Mouse (Mus musculus) c-Kit-positive CD71-negative TER-119-negative erythroid progenitor cells, embryonic 14.5 days (primary cell): Measurements from ENCODE around the gene Rhcg.
A peak's percentile ranks its signal among the peaks of the same experiment; 100 is the strongest.

Source experiments
- DNase-seq: peaks from one replicate; pipeline ENCODE4 v3.0.0-alpha.2; 2013; ENCODE audit warnings: low read depth

Gene Rhcg

DNA sequence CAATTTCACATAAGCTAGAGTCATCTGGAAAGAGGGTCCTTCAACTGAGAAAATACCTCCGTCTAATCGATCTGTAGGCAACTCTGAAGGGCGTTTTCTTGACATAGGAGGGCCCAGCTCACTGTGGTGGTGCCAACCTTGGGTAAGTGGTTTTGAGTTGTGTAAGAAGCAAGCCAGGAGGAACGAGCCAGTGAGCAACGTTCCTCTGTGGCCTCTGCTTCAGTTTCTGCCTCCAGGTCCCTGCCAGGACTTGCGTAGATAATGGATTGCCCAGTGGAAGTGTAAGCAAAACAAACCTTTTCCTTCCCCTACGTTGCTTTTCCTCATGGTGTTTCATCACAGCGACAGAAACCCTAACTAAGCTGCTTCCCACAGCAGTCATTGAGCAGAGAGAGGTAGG, 15.5 kb downstream of the Rhcg start:
- no peak for DNase-seq

DNA sequence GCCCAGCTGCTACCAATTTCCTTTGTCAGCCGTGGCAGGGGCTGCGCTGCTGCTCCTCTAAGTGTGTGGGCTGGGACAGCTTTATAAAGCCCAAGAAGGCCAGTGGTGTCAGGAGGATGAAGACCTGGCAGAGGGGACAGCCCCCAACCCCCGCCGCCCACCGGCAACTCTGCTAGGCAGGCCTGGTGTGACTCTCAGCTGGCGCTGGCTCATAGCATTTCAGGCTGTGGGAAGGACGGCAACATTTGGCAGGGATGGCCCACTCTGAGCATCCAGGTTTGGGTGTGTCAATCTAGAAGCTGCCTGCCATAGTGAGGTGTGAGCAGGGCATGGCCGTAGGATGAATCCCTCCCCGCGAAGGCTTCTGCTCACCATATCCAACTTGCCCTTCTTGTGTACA, 17.3 kb downstream of the Rhcg start:
- no peak for DNase-seq

DNA sequence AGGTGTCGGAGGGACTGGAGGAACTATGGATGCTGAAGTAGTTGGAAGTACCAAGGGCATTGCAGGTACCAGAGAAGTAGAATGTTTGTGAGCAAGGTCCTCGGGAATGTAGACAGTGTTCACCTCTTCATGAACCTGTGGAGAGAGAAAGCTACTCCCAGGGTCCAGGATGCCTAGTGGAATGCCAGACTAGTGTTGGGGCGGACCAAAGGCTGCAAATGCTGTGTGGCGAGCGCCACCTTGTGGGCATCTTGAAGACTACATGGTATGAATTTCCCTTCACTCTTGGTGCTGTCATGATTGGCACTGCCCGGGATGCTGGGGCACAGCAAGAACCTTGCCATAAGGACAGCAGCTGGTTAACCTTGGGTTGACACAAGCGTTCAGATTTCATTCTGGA, 22.6 kb downstream of the Rhcg start:
- peak; percentile 68 for DNase-seq

DNA sequence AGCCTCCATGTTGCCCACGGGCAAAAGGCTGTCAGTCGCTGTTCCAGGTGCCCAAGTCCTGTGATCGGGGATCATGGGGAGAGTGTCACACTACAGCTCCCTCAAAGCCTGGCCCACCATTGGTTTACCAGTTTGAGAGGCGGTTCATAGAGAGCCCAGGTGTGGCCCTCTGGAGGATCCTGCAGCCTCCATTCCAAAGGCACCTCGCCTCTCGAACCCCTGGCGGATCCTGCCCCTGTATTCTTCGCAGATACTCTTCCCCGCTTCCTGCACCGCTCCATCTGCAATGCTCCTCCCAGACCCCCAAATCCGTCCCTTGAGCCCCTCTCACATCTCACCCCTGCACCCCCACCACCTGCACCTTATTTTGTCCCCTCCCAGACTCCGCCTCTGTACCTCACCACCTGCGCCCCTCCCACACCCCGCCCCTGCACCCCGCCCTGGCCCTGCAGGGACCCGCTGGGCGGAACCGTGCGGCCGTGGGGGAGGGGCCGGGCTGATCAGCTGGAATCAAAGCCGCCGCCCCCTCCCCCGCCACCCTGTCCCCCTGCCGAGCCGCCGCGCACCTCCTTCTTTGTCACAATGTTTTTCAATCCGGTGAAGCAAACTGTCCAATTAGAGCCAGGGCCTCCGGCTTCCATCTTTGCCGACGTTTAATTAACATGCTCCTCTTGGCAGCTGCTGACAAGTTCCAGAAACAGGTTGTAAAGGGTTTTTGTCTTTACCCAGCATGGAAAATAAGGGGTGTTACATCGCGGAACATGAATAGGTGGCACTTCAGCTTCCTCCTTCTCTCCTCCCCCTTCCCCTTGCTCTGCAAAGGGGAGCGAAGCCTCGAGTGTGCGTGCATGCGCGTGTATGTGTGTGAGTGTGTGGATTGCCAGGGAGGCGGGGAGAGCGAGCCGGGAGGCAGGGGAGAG, 25.4 kb downstream of the Rhcg start:
- no peak for DNase-seq

DNA sequence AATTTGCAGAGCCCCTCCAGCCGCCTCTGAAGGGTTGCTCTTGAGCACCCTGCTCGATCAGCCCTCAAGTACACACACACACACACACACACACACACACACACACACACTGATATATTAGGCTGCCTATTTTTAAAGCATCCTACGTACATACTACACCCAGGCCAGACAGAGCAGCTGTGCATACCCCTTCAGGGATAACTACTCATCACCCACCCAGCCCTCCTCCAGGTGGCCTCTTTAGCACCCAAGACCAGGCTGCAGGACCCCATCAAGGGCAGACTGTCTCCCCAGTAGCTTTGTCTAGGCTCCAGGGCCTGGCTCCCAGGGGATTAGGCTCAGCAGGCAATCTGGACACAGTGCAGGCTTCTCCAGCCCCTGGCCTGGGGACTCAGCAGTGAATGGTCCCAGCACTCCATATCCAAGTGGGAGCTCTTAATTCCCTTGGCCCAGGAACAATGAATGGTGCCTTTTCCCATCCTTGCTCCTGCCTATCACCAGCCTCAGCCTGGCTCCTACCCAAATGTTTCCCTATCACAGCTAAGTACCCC, 26.8 kb downstream of the Rhcg start:
- no peak for DNase-seq

DNA sequence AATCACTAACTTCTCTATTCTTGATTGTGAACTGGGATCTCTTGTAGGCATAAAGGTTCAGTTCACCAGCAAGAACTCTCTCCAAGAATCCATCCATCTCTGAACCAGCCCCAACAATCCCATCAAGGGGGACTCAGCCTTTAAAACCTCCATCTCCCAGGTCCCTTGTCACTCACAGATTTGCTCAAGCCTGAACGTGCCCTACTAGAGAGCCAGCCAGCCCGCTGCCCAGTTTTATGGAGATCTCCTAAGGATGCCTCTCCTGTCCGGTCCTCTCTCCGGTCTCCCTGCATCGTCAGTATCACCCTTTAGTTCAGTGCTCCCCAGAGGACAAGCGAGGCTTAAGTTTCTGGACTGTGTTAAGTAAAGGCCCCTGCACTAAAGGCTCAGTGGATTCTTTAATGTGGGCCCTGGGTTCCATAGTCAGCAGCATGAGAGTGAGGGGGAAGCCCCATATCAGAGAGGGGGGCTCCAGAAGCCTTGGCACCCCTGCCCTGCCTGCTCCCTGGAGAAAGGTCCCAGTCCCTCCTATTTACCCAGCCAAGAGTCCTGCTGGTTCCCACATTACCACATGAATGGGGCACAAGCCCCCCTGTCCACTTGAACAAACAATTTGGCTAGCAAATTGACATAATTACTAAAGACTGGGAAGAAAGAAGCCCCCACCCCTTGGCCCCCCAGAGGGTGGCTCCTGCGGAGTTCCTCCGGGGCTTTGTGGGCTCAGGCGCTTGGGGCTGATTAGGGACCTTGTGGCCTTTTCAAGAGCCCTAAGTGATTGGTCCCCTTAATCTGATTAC, 27.5 kb downstream of the Rhcg start:
- DNase-seq = no peak

DNA sequence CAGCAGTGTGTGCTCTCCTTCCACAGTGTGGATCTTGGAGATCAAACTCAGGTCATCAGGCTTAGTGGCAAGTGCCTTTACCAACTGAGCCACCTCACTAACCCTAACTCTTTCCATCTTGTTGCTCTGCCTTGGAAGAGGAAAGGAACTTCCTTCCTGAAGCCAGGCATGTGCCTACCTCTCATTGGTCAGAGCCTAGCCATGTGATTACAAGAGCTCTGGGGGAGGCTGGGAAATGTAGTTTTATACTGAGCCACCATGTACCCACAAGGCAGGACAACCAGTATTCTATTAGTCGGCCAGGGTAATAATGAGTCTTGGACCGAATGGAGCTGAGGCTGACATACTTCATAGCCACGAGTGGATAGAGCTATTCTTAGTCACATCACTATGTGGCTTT, 29.2 kb downstream of the Rhcg start:
- no peak for DNase-seq

DNA sequence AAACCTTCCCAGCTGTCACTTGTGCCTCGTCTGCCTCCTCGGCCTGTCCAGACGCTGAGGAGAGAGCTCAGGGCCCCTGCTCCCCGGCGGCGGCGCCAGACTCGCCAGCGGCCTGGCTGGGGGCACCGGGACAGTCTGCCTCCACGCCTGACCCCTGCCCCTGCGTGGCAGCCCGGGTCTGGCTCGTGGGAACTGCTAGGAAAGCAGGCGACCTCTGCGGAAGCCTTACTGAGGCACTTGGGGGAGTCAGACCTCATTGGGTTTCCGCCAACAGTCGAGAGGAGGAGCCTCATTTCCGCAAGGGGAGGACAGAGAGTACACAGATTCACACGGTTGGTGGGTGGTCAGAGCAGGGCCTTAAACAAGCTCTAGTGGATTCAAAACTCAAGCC, 38.6 kb downstream of the Rhcg start:
- no peak for DNase-seq

DNA sequence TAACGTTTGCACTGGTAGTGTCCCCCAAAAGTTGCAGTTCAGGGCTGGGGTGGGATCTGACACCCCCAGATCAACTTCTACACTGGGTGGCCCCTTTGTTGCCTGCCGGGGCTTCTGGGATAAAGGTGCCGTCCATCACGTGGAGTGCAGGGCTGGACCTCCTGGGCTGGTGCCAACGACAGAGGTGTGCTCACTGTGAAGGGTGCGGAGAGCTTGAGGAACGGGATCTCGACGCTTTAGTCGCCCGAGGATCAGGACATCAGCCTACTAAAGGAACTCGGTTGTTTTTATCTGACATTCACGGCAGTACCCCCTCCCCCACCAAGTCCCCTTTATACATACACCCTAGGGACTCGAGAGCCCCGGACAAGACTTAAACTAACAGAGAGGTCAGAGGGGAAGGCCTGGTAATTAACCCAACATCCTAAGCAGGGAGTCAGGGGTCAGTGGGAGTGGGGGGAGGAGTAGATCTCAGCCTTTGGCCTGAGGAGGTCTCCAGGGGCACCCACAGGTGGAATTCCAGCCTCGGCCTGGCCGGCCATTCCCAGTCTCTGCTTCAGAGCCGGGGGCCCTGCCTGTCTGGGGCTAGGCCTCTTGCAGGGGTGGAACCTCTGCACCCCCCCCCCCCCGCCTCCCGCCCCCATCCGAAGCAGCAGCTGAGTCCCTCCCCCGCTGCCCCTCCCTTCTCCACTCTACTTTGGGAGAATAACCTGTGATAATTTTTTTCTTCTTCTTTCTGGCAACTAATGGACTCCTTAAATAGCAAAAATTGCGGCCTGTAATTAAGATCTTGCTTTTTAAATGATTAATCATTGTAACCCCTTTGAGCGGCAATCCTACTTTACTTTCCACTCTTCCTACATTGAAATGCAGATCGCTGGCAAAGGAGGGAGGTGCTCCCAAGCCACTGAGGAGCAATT, 39.3 kb downstream of the Rhcg start:
- no peak for DNase-seq

DNA sequence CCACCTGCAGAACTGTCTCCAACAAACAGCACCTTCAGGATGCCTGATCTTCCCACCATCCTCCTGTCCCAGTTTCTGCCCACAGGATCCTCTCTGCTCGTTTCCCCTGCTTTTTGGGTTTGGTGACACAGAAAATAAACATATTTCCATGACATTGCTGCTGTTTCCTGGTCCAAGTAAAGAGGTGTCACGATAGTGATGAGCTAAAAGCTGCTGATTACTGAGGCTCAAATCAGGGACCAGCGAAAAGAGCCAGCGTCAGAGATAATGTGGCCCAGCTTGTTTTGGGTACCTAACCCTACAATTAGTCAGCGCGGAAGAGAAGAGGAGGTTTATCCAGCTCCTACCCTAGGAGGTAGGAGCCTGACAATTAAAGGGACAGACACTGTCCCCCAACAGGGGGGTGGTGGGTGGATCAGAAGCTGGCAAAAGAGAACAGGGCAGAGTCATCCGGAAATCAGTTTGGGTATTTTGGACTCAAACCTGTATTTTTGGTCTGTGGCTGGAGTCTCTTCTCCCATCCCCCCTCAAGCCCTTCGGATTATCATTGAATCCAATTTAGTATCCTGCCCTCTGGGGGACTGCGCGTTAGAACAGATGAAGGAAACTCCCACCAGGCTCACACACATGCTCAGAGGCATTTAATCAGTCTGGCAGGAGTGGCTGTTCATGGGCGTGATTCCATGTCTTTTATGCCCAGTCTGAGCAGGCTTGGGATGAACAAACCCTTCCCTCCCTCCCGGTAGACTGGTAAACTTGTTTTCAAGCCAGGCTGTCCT, 40.2 kb downstream of the Rhcg start:
- no peak for DNase-seq

DNA sequence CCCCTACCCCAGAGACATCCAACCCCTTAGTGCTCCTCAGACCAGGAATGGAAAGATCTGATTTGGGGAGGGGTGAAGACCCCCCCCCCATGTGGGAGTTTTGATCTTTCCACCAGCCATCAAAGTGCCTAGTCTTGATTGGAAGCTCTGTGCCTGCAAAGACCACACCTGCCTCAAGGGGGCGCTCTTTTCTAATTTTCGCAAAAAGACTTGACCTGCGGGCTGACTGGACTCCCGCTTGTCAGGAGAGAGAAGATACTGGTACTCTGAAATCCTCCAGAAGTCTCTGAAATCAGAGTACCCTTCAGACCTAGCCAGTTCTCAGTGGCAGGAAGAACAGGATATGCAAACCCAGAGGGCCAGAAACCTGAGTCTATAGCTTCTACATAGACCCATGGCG, 40.8 kb downstream of the Rhcg start:
- peak; percentile 38 for DNase-seq

DNA sequence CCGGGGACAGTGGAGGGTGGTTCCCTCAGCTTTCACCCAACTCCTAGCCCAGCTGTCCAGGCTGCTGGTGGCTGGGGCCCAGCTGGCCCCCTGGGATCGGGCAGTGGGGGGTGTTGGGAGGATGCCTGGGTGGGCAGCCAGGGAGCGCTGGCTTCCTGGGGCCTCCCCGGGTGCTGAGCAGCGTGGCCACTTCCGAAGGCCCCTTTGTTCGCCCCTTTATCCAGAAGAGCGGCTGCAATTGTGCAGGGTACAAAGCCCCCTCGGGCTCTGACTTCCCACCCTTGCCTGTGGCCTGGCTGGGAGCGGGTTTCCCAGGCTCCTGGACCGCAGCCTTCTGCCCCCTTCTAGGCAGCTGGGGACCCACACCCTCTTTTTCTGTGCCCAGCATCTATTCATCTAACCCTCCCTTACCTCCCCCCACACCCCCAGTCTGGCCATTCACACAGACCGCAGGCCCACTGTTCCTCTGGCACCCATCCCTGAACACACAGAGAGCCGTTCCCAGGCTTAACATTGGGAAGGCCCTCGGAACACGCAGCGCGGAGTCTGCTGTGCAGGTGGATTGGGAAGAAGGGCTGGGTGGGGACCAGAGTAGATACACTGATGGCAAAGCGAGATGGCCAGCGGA, 45.2 kb downstream of the Rhcg start:
- no peak for DNase-seq

DNA sequence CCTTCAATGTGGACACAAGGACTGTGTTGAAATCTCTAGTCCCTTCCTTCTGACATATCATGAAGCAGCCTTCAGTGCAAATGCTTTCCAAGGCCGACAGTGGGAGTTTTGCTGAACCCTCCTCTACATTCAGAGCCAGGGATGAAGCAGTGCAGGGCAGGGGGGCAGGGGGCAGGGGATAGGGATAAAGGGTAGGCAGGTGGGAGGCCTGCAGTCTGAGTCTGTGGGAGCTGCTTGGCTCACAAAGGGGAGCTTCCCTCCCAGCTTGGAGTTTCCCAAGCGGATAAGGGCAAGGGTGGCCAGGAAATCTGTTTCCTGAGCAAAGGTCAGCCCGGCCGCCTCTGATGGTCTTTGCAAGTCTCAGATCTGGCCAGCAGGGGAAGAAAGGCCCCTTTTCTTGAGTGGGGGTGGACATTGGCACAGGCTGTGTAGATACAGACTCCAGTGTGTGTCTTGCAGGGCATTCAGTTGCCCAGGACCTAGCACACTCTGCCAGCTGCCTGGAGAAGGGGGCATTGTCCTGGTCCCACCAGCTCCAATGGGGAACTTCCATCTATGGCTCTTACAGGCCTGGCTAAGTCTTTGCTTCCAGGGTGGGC, 48.4 kb downstream of the Rhcg start:
- no peak for DNase-seq

DNA sequence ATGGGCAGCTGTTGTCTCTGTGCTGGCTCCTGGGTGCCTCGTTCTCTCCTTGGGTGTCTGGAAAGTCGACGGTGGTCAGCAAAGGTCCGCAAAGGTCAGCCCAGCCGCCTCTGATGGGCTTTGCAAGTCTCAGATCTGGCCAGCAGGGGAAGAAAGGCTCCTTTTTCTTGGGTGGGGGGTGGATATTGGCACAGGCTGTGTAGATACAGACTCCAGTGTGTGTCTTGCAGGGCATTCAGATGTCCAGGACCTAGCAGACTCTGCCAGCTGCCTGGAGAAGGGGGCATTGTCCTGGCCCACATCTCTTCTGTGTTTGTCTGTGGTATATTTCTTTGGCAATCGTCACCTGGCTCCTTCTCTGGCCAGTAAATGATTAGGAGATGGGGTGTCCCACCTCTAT, 49.2 kb downstream of the Rhcg start:
- DNase-seq = no peak

DNA sequence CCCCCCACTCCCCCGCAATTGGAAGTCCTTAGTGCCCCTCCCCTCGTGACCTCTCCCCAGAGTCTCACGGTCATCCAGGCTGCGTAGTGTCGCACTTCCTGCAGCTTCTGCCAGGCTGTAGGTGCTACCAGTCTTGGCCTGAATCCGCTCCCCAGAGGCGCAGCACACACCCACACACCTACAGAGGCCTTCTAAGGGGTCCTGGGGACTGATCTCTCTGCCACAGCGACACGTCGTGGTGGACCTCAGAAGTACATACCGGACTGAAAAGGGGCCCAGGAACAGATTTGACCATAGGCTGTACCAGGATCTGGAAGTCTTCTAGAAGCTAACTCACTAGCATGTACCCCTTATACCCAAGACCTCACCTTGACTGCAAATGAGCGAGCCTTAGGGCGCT, 53.8 kb downstream of the Rhcg start:
- peak; percentile 28 for DNase-seq

DNA sequence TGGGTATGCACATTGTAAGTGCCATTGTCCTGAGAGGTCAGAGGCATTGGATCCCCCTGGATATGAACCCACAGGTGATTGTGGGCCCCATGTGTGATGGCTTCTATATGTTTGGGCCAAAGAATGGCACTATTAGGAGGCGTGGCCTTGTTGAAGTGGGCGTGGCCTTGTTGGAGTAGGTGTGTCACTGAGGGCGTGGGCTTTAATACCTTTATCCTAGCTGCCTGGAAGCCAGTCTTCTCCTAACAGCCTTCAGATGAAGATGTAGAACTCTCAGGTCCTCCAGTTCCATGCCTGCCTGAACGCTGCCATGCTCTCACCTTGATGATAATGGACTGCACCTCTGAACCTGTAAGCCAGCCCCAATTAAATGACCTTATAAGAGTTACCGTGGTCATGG, 55.1 kb downstream of the Rhcg start:
- DNase-seq = no peak

DNA sequence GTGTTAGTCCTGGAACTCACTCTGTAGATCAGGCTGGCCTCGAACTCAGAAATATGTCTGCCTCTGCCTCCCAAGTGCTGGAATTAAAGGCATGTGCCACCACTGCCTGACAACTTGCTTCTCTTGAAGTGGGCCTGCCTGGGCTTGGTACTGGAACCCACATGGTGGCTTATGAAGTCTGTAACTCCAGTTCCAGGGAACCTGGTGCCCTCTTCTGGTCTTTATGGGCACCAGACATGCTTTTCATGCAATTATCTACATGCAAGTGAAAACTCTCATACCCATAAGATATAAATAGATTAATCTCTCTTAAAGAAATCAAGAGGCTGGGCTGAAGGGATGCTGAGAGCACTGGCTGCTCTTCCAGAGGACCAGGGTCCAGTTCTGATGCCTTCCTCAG, 58.8 kb downstream of the Rhcg start:
- DNase-seq = no peak

DNA sequence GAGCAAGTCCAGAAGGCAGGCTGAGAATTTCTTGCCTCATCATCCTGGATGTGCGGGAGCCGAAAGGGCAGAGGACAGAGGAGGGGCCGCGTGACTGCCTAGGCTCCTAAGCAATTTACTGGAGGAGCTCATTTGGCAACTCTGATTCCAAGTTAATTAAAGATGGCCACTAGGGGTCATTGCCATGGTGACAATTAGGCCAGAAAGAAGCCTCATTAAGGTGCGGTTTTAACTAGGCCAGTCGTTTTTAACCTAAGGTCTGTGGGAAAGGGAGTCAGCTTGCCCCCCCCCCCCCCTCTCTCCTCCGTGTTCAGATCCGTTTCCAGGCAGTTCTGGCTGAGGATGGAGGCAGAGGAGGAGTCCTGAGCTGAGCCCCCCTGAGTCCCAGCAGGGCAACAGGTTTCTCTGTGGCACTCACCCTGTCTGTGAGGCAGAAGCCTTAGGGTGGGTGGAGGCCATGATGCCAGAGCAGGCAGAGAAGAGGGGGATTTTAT, 59.7 kb downstream of the Rhcg start:
- no peak for DNase-seq

DNA sequence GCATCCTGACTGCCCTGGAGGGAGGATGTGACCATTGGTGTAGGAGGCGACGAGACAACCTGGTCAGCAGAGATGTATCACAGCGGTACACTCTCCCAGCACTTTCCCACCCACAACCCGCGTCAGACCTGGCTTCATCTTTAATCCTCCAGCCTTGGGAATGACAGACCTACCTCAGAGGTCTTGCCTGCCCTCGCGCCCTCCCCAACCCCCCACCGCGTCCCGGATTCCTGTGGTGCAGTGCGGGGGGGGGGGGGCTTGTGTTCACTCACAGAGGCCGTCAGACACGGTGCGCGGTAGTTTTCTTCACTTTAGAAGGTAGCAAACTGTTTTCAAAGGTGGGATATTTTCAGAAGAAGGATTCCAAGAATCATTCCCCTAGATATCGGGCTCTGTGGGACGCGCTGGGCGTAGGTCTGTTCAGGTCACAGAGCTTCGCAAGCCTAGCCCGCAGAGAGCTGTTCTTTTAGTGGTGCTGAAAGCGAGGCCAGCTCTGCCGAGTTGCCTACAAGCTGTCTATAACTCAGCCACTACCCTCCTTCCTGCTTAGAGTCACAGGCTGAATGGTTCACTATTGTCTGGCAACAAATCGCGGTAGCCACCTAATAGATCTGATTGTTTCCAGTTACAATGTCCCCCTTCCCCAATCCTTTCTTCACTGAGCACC, 62.0 kb downstream of the Rhcg start:
- DNase-seq = peak; percentile 28

DNA sequence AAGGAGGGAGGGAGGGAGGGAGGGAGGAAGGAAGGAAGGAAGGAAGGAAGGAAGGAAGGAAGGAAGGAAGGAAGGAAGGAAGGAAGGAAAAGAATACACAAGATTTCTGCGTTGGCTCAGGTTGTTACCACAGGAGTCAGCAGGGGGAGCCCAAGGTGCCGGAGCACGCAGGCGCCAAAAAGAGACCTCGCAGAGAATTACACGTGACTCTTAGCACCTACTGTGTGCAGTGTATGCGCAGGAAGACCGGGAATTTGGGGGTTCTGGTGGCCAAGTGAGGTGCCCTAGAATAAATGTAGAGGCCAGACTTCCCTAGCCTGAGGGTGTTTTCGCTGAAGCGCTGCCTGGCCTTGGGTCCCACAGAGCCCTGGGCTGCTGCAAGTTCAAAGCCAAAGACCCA, 64.8 kb downstream of the Rhcg start:
- no peak for DNase-seq
